Mouse (Mus musculus) midbrain, embryonic 15.5 days (tissue): ENCODE measurements around the gene Gstt1. TPM values are rescaled to one million over a fixed set of nuclear protein-coding genes. Genes with fewer than 3 reads are reported as not detected.
A peak's percentile ranks its signal among the peaks of the same experiment; 100 is the strongest.
"Not testable (repeated sequence)": the region's sequence is repeated elsewhere in the genome, so short reads cannot be mapped to it uniquely, and the experiment has no call there.

Experiments used
- ATAC-seq: fragments of 200-750 bp; cut with Nextera tagmentation; replicated peaks from 2 replicates; pipeline ENCODE4 v1.8.0; 2017; ENCODE audit warnings: moderate TSS enrichment
- H3K27ac ChIP-seq: fragments of 300-500 bp; sonication (generic); 2 replicates; pipeline ENCODE4 v1.5.1; 2015; ENCODE audit warnings: mild to moderate bottlenecking, inconsistent platforms
- H3K27me3 ChIP-seq: fragments of 300-500 bp; sonication (generic); replicated peaks from 2 replicates; pipeline ENCODE4 v1.6.1; 2015; ENCODE audit warnings: inconsistent platforms
- H3K36me3 ChIP-seq: fragments of 300-500 bp; sonication (generic); replicated peaks from 2 replicates; pipeline ENCODE4 v1.6.1; 2015; ENCODE audit warnings: inconsistent platforms
- H3K4me1 ChIP-seq: fragments of 300-500 bp; sonication (generic); 2 replicates; pipeline ENCODE4 v1.6.1; 2015; ENCODE audit warnings: inconsistent platforms
- H3K4me2 ChIP-seq: fragments of 300-500 bp; sonication (generic); 2 replicates; pipeline ENCODE4 v1.6.1; 2015; ENCODE audit warnings: inconsistent platforms, mild to moderate bottlenecking, moderate library complexity
- H3K4me3 ChIP-seq: fragments of 300-500 bp; sonication (generic); 2 replicates; pipeline ENCODE4 v1.5.1; 2015; ENCODE audit warnings: mild to moderate bottlenecking, inconsistent platforms
- H3K9ac ChIP-seq: fragments of 300-500 bp; sonication (generic); 2 replicates; pipeline ENCODE4 v1.6.1; 2015; ENCODE audit warnings: mild to moderate bottlenecking, inconsistent platforms
- H3K9me3 ChIP-seq: fragments of 300-500 bp; sonication (generic); 2 replicates; pipeline ENCODE4 v1.6.1; 2016; ENCODE audit warnings: inconsistent platforms
- WGBS: fragments of 180-500 bp; shearing (Covaris S2); methylation state at CpG from one replicate; pipeline ENCODE4 v1.1.7; 2015; ENCODE audit warnings: mixed read lengths; 5-methylcytosine and 5-hydroxymethylcytosine counted together
- polyA plus RNA-seq: library from polyadenylated mRNA; unstranded; fragments of >200 nt; fragmentation: Nextera tagmentation; extraction: Ambion mirVana; gene quantifications from 2 replicates; pipeline ENCODE4 v1.2.1, GENCODE M21; 2015

The Gstt1 gene
- polyA plus RNA-seq, 1 experiment from 2014 or later, result 14.5 TPM

DNA sequence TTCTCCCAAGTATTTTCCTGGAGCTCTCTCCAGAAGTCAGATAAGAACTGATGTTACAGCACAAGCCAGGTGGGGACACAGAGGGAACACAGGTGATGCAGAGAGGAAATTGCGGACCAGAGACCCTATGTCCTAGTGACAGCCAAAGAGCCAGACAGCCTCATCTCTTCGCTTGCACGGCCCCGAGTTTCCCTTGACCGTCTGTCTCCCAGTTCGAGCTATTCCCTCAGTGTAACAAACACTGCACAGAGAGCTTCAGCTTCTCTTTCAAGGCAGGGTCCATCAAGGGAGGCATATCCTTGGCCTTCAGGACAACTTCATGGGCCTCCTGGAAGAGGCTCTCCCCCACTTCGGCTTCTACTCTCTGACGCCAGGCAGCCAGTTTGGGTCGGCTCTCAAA lies 23.8 kb downstream of the Gstt1 start:
- H3K4me1 ChIP-seq, result peaks cover 8% of the 10 kb centered on the region
- H3K27ac ChIP-seq, result no peak overlapping the region
- peaks cover 8% of the 10 kb centered on the region for H3K27me3 ChIP-seq
- H3K9ac ChIP-seq, result no peak overlapping the region
- H3K4me3 ChIP-seq, result no peak overlapping the region
- no peaks in the 10 kb centered on the region for H3K36me3 ChIP-seq
- H3K4me2 ChIP-seq, result no peak overlapping the region
- ATAC-seq, result no peak
- WGBS, result 92% methylated on average over 9 of the region's 9 CpGs
- H3K9me3 ChIP-seq, result no peaks in the 10 kb centered on the region

DNA sequence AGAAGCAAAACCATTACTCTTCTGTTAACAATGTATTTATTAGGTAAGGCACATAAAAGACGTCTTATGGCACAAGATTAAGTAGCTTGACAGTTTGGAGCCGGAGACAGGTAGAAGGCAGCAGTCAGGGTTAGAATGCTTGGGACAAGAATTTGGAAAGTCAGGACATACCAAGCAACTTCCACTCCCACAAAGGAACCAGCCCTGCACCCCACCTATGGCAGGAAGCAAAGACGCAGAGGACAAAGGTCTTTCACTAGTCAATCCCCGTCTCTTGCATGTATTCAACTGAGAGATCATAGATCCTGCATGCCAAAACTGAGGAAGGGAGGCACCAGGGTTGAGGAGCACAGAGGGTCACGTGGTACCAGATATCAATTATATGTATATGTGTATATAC lies 24.3 kb downstream of the Gstt1 start:
- Histone ChIP-seq H3K4me3 (no peak overlapping the region), H3K9me3 (no peaks in the 10 kb centered on the region), H3K36me3 (no peaks in the 10 kb centered on the region), H3K4me2 (no peak overlapping the region), H3K9ac (no peak overlapping the region), H3K27ac (no peak overlapping the region), H3K27me3 (peaks cover 3% of the 10 kb centered on the region), H3K4me1 (peaks cover 8% of the 10 kb centered on the region)
- ATAC-seq, result no peak
- WGBS, result 93% methylated on average over 5 of the region's 5 CpGs

DNA sequence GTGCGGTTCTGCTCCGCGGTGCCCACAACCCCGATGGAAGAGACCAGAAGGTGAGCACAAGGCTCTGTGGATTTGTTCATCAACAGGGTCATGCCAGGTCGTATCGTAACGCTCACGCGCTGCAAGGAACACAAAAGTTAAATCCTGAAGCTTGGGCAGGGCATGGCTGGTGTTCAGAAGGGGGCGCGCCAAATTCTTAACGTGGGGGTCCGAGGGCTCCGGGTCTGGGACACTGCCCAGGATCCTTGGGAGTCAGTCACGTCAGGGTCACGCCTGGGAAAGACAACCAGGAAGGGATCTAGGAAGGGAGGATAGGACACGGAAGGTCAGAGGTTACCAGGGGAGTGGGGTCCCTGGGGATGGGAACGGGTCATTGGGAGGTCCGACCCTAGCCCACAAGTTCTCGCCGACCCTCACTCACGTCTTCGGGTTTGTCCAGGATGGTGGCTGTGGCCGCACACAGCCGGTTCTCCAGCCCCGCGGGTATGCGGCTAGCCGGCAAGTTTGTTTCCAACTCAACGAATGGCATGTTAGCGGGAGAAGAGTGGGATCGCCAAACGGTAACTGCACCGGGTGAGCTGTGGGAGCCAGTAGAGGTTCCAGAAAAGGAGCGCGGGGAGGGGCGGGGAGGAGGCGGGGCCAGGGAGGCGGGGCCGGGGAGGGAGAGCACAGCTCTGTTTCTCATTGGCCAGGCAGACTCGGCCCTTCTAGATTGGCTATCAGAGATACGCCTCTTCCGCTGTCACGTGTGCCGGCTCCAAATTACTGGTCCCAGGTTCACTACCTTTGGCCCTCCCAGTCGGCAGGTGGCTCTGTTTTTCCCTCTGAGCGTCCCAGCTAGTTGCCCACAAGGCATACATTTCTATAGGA lies 25.4 kb downstream of the Gstt1 start, which contains the start of gene Ddt:
Gene Ddt, minus strand, starts transcription at position 620 of the 870 bp plus-strand sequence.
- peak within 1 kb of the TSS; percentile 53 for H3K9ac ChIP-seq
- WGBS, result under 1% methylated on average over 46 of the region's 47 CpGs
- H3K36me3 ChIP-seq, result no peaks in the 10 kb centered on the region
- H3K9me3 ChIP-seq, result no peaks in the 10 kb centered on the region
- H3K4me2 ChIP-seq, result peak within 1 kb of the TSS; percentile 93
- ATAC-seq, result peak; percentile 97
- H3K27ac ChIP-seq, result peak within 1 kb of the TSS; percentile 33; the same call in 1 of the 2 replicates
- H3K4me1 ChIP-seq, result peaks cover 8% of the 10 kb centered on the region
- H3K4me3 ChIP-seq, result peak within 1 kb of the TSS; percentile 55
- peaks cover 2% of the 10 kb centered on the region; the same call in 1 of the 2 replicates for H3K27me3 ChIP-seq

DNA sequence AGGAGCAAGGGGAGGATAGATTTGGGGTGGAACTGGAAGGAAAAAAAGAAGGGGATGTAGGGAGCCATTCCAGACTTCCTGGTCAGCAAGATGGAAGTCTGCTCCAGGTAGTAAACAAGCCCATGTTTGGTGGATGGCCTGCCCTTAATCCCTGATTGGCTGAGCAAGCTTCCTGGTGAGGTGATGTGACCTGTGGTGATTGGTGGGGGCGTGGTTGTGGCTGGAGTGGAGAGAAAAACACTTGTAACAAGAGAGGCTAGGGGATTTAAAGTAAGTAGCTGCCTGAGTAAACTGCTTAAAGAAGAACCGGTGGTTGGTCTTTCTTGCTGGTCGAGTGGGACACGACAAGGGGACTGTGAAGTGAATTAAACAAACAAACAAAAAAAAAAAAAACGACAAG lies 30.6 kb downstream of the Gstt1 start:
- not testable (repeated sequence) for H3K27ac ChIP-seq, H3K27me3 ChIP-seq, H3K9me3 ChIP-seq, ATAC-seq, H3K36me3 ChIP-seq, H3K9ac ChIP-seq, H3K4me2 ChIP-seq, H3K4me3 ChIP-seq
- H3K4me1 ChIP-seq, result peaks cover 18% of the 10 kb centered on the region
- WGBS, result 30% methylated on average over 5 of the region's 5 CpGs

DNA sequence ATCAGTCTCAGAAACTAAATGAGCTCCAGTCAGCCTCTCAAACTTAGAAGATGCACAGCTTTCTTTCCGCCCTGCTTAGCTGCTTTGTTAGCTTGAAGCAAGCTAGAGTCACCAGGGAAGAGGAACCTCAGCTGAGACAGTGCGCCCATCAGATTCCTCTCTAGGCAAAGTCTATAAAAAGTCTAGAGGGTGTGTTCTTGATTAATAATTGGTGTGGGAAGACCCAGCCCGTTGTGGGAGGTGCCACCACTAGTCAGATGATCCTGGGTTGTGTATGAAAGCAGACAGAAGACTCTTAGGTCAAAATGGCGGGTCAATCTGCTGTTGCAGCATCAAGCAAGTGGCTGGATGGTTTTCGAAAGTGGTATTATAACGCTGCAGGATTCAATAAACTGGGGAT lies 31.5 kb downstream of the Gstt1 start:
- 89% methylated on average over 6 of the region's 6 CpGs for WGBS
- ATAC-seq, result no peak
- no peak overlapping the region for H3K4me3 ChIP-seq
- H3K9ac ChIP-seq, result no peak overlapping the region
- no peaks in the 10 kb centered on the region for H3K36me3 ChIP-seq
- H3K4me1 ChIP-seq, result peaks cover 17% of the 10 kb centered on the region
- H3K27me3 ChIP-seq, result no peaks in the 10 kb centered on the region
- no peak overlapping the region for H3K27ac ChIP-seq
- H3K4me2 ChIP-seq, result no peak overlapping the region
- H3K9me3 ChIP-seq, result no peaks in the 10 kb centered on the region

DNA sequence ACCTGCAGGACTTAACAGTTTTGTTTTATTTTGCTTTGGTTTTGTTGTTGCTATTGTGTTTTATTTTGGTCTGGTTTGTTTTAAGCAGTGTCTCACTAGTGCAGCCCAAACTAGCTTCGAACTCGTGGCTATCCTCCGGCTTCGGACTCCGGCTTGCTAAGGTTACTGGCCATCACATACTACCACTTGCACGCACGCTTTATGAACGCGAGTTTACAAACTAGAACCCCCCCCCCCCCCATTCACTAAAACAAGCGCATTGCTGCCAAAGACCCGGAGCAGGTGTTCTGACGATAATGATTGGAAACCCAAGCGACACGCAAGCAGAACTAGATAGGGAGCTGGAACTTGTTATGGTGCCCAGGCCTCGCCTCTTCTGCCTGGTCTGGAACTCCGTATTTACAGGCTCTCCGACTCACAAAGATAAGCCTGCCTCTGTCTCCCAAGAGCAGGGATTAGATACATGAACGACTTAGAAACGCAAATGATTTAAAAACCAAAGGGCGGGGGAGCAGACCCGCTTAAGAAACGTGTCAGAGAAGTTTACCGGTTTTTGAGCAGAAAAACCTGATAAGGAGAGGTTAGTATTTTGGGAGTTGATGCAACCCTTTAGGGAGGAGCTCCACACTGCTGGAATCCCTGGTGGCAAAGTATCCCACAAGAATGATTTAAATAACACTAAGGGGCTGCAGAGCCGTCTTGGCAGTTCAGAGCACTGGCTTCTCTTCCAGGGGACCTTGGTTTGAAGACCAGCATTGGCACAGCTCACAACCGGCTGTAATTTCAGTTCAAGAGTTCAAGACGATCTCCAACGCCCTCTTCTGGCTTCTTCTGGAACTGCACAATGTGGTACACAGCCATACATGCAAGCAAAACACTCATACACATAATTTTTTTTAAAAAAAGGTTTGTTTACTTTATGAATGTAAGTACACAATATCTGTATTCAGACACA lies 33.6 kb downstream of the Gstt1 start:
- peak; percentile 24 for ATAC-seq
- H3K36me3 ChIP-seq, result no peaks in the 10 kb centered on the region
- H3K4me1 ChIP-seq, result peaks cover 20% of the 10 kb centered on the region
- H3K9me3 ChIP-seq, result no peaks in the 10 kb centered on the region
- peak overlapping the region; percentile 21 for H3K9ac ChIP-seq
- under 1% methylated on average over 27 of the region's 27 CpGs for whole genome bisulfite sequencing
- no peaks in the 10 kb centered on the region for H3K27me3 ChIP-seq
- peak overlapping the region; percentile 76 for H3K4me3 ChIP-seq
- peak overlapping the region; percentile 49 for H3K27ac ChIP-seq
- H3K4me2 ChIP-seq, result peak overlapping the region; percentile 81

DNA sequence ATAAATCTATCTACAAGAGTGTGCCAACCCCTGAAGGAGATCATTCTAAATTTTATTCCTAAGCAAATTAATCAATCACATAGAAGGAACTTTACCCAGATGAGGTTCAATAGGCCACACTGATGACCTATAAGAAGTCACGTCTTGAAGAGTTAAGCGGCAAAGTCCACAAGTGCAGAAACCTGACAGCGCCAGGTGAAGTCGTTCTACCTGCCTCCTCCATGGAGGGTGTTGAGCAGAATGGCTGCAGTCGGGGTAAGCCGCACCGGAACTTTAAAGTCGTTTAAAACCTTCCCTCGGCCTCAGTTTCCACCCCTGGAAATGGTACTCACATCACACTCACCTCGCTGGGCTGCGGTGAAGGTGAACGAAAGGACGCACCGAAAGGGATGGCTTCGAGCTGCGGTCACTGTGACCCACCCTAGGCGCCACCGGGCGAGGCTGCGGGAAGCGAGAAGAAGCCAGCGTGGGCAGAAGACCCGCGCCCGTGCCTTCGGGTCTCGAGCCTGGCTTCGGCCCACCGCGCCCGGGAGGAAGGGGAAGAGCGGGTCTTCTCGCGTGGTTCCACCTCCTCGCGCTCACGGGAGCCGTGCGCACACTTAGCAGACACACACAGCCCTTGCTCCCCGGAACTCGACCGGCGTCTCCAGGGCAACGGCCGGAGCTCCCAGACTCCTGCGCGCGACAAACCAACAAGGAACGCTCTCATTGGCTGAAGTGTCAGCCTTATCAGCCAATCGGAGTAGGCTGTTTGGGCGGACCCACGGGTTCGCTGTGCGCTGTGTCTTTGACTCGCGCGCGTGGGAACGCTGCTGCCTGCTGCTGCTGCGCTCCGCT lies 34.5 kb downstream of the Gstt1 start, which contains the start of gene Cabin1:
Gene Cabin1, minus strand, starts transcription at position 660 of the 837 bp plus-strand sequence.
- H3K36me3 ChIP-seq, result no peaks in the 10 kb centered on the region
- H3K27ac ChIP-seq, result peak within 1 kb of the TSS; percentile 79
- peak within 1 kb of the TSS; percentile 81 for H3K4me2 ChIP-seq
- H3K9me3 ChIP-seq, result no peaks in the 10 kb centered on the region
- peak; percentile 99 for ATAC-seq
- WGBS, result under 1% methylated on average over 60 of the region's 61 CpGs
- H3K4me1 ChIP-seq, result peaks cover 20% of the 10 kb centered on the region
- H3K27me3 ChIP-seq, result no peaks in the 10 kb centered on the region
- peak within 1 kb of the TSS; percentile 76 for H3K4me3 ChIP-seq
- peak within 1 kb of the TSS; percentile 70 for H3K9ac ChIP-seq

DNA sequence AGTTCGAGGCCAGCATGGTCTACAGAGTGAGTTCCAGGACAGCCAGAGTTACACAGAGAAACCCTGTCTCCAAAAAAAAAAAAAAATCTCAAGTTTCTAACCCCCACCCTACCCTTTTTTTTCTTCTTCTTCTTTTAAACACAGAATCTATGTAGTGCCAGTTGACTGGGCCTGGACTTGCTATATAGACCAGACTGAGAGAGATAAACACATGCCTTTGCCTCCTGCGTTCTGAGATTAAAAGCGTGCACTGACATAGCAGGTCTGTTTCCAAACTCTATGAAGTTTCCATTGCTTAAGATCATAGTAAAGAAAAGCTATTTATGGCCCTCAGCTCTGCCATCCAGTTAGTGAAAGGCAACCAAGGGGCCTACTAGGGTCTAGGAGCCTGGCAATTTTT lies 36.0 kb downstream of the Gstt1 start:
- Histone ChIP-seq H3K9ac (no peak overlapping the region), H3K9me3 (no peaks in the 10 kb centered on the region), H3K4me2 (peak overlapping the region; percentile 81), H3K27ac (no peak overlapping the region), H3K36me3 (peaks cover 4% of the 10 kb centered on the region; the same call in 1 of the 2 replicates), H3K27me3 (no peaks in the 10 kb centered on the region), H3K4me1 (peaks cover 20% of the 10 kb centered on the region), H3K4me3 (peak overlapping the region; percentile 20; the same call in 1 of the 2 replicates)
- ATAC-seq, result no peak
- WGBS, result 97% methylated on average over 3 of the region's 3 CpGs

DNA sequence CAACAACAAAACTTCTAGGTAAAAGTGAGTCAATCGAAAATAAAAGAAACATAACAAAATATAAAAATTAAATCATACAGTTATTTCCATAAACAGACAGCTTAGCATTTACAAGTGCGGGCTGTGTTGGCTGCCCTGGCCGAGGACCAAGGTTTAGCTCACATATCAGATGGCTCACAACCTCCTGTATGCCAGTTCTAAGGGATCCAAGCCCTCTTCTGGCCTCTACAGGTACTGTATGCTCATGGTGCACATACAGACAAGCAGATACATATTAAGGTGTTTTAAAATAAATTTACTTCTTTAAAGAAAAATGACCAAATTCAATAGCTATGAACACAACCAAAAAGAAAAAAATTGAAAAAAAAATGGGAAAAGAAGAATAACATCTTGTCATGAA lies 38.1 kb downstream of the Gstt1 start:
- H3K4me3 ChIP-seq, result no peak overlapping the region
- peaks cover 4% of the 10 kb centered on the region; the same call in 1 of the 2 replicates for H3K36me3 ChIP-seq
- no peaks in the 10 kb centered on the region for H3K9me3 ChIP-seq
- no peaks in the 10 kb centered on the region for H3K27me3 ChIP-seq
- ATAC-seq, result no peak
- H3K4me2 ChIP-seq, result no peak overlapping the region
- H3K4me1 ChIP-seq, result peaks cover 20% of the 10 kb centered on the region
- H3K27ac ChIP-seq, result no peak overlapping the region
- H3K9ac ChIP-seq, result no peak overlapping the region
- WGBS, result 99% methylated on average over 3 of the region's 3 CpGs

DNA sequence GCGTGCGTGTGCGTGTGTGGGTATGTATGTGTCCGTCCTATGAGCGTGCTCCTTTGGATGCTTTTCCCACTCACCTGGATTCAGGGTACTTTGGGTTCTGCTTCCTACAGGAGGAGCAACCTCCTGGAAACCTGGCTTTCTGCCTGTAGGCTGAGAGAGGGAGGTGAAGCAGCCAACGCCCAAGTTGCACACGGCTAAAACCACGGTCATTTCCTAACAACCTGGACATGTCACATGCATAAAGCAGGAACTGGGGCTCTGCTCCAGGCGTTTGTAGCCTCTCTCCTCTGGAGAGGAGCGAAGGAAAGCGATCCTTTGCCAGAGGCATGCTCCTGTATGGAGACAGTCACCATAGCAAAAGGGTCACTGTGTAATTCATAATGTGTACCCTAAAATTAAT lies 41.7 kb downstream of the Gstt1 start:
- H3K36me3 ChIP-seq, result peaks cover 31% of the 10 kb centered on the region
- no peaks in the 10 kb centered on the region for H3K27me3 ChIP-seq
- no peaks in the 10 kb centered on the region for H3K9me3 ChIP-seq
- no peak overlapping the region for H3K4me2 ChIP-seq
- H3K4me1 ChIP-seq, result peaks cover 2% of the 10 kb centered on the region; the same call in 1 of the 2 replicates
- H3K9ac ChIP-seq, result no peak overlapping the region
- no peak overlapping the region for H3K27ac ChIP-seq
- no peak for ATAC-seq
- no peak overlapping the region for H3K4me3 ChIP-seq
- 95% methylated on average over 11 of the region's 11 CpGs for WGBS

DNA sequence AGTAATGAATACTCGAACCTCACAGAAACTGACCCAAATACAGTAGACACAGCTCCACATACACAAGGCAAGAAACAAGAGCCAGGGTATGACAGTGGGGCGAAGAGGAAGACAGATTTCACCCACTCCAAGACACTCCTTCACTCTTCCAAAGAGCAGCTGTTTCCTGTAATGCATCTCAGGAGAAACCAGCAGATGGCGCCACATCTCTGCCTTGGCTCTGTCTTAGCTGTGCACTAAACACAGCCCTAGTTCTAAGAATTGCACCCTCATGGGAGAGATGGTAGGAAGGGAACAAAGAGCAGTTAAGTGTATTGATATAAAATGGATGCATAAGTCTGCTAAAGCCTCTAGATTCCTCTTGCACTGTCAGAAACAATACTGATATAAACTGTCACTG lies 54.4 kb downstream of the Gstt1 start:
- no peak overlapping the region for H3K9ac ChIP-seq
- H3K27me3 ChIP-seq, result no peaks in the 10 kb centered on the region
- no peaks in the 10 kb centered on the region for H3K9me3 ChIP-seq
- H3K4me1 ChIP-seq, result peaks cover 4% of the 10 kb centered on the region; the same call in 1 of the 2 replicates
- H3K4me2 ChIP-seq, result no peak overlapping the region
- no peak overlapping the region for H3K4me3 ChIP-seq
- WGBS, result 46% methylated on average over 3 of the region's 3 CpGs
- H3K36me3 ChIP-seq, result peaks cover 53% of the 10 kb centered on the region
- H3K27ac ChIP-seq, result 0 out of 2 replicates have a peak overlapping the region, but pooled peaks have one; percentile 44
- peak; percentile 94 for ATAC-seq
